Mouse (Mus musculus) stomach, embryonic 14.5 days (tissue): ENCODE measurements around the gene Tmem174. TPM values are rescaled to one million over a fixed set of nuclear protein-coding genes. Genes with fewer than 3 reads are reported as not detected.

Experiments used
- ATAC-seq: fragments of 200-750 bp; cut with Nextera tagmentation; 2 replicates; pipeline ENCODE4 v1.8.0; 2017; ENCODE audit warnings: low read depth, moderate TSS enrichment; ENCODE audit not compliant: insufficient number of reproducible peaks, insufficient read depth, low FRiP score
- H3K27ac ChIP-seq: fragments of 300-500 bp; sonication (generic); 2 replicates; pipeline ENCODE4 v1.5.1; 2014; ENCODE audit warnings: mild to moderate bottlenecking, low read length, moderate library complexity, mixed read lengths
- H3K27me3 ChIP-seq: fragments of 300-500 bp; sonication (generic); 2 replicates; pipeline ENCODE4 v1.6.1; 2014; ENCODE audit warnings: low read length, control low read depth, mixed read lengths; ENCODE audit not compliant: control insufficient read depth, insufficient read depth
- H3K36me3 ChIP-seq: fragments of 300-500 bp; sonication (generic); 2 replicates; pipeline ENCODE4 v1.6.1; 2014; ENCODE audit warnings: mild to moderate bottlenecking, control low read depth, low read length, moderate library complexity, mixed read lengths; ENCODE audit not compliant: control insufficient read depth, insufficient read depth
- H3K4me1 ChIP-seq: fragments of 300-500 bp; sonication (generic); 2 replicates; pipeline ENCODE4 v1.6.1; 2014; ENCODE audit warnings: low read length, control low read depth, mixed read lengths; ENCODE audit not compliant: control insufficient read depth, insufficient read depth
- H3K4me2 ChIP-seq: fragments of 300-500 bp; sonication (generic); replicated peaks from 2 replicates; pipeline ENCODE4 v1.6.1; 2014; ENCODE audit warnings: low read depth, low read length, control low read depth
- H3K4me3 ChIP-seq: fragments of 300-500 bp; sonication (generic); 2 replicates; pipeline ENCODE4 v1.5.1; 2014; ENCODE audit warnings: low read depth, low read length, control low read depth
- H3K9ac ChIP-seq: fragments of 300-500 bp; sonication (generic); replicated peaks from 2 replicates; pipeline ENCODE4 v1.6.1; 2014; ENCODE audit warnings: low read depth, mild to moderate bottlenecking, control low read depth, low read length, moderate library complexity, mixed read lengths
- H3K9me3 ChIP-seq: fragments of 300-500 bp; sonication (generic); 2 replicates; pipeline ENCODE4 v1.6.1; 2016; ENCODE audit warnings: low read depth, low read length, control low read depth; ENCODE audit not compliant: control insufficient read depth
- WGBS: fragments of 180-500 bp; shearing (Covaris S2); extraction: QIAGEN DNeasy Blood & Tissue Kit; methylation state at CpG from one replicate; pipeline ENCODE4 v1.1.7; 2014; 5-methylcytosine and 5-hydroxymethylcytosine counted together
- polyA plus RNA-seq: library from polyadenylated mRNA; unstranded; fragments of >200 nt; fragmentation: Nextera tagmentation; extraction: Ambion mirVana; gene quantifications from 2 replicates; pipeline ENCODE4 v1.2.1, GENCODE M21; 2014

Gene Tmem174
- polyA plus RNA-seq, 1 experiment from 2014 or later: not detected

DNA sequence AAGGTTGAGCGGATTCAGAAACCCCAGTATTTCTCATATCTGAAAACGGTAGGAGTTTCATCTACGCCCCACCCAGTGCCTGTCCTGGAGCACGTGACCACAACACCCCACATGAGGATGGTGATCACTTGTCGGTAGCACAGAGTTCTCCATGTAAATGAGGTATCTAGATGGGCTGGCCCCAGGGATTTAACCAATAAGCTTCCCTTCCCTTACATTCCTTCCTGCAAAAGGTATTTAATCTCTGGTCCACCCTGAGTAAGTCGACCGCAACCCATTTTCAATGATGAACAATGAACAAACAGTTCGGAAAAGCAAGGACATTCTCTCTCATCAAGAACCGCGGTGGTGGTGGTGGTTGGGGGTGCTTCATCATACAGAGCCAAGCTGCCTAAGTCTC, 12.7 kb downstream of the Tmem174 start:
- no peak overlapping the region for H3K27ac ChIP-seq
- H3K4me2 ChIP-seq: no peak overlapping the region
- no peaks in the 10 kb centered on the region for H3K9me3 ChIP-seq
- H3K36me3 ChIP-seq: no peaks in the 10 kb centered on the region
- no peaks in the 10 kb centered on the region for H3K4me1 ChIP-seq
- H3K9ac ChIP-seq: no peak overlapping the region
- H3K4me3 ChIP-seq: no peak overlapping the region
- no peaks in the 10 kb centered on the region for H3K27me3 ChIP-seq
- no peak for ATAC-seq
- WGBS: 83% methylated on average over 10 of the region's 10 CpGs

DNA sequence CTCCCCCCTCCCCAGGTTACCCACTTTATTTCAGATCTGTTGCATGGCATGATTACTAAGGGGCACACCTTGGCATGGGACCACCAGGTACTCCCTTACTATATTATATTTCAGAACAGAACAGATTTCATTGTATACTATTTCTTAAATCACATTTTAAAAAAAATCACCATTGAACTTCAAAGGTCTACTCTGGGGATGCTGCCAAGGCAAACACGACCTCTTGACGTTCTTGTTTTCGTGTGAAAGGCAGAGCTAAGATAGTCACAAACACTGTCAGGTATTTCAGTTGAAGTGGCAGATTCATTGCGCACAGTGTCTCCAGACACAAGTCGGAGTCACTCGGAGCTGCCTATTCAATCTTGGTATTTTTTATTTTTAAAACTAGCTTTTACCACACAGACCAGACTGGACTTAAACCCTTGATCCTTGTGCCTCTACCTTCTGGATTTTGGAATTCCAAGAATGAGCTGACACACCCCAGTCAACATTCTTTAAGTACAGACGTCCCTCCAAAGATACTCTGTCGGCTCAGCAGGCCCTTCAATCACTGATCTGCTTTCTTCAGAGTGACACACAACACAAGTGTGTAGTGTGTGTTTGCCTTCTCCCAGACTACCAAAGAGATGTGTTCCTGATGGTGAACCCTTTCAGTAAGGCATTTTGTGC, 14.2 kb downstream of the Tmem174 start:
- Histone ChIP-seq H3K36me3 (no peaks in the 10 kb centered on the region), H3K27me3 (no peaks in the 10 kb centered on the region), H3K4me1 (no peaks in the 10 kb centered on the region), H3K4me2 (no peak overlapping the region), H3K9me3 (no peaks in the 10 kb centered on the region), H3K27ac (no peak overlapping the region), H3K9ac (no peak overlapping the region), H3K4me3 (no peak overlapping the region)
- no peak for ATAC-seq
- 39% methylated on average over 8 of the region's 8 CpGs for WGBS

DNA sequence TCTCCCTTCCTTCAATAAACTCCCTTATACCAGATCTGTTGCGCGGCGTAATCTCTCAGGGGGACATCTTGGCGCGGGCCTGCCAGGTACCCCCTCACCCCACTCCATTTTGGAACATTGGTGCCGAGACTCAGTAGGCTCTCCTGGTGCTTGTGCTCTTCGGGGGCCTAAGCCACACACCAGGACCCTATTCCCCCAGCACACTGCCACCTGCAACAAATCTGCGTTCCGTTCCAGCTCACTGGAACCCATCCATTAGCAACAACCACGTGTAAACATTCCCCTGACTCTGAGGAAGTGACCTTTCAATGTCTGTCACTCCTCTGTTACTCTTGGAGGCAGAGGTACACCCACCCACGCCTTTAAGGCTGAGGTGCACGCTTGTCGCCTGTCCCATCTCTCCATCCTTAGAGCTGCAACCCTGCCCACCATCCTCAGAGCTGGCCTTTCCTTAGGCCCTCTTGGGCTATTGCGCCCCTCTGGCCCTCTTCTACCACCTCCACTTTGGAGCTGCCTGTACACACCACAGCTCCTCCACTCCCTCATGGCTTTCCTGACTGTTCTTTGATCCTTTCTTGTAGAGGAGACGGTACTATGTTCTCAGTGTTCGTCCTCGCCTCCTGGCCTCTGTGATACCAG, 19.7 kb downstream of the Tmem174 start:
- Histone ChIP-seq H3K4me2 (no peak overlapping the region), H3K4me1 (no peaks in the 10 kb centered on the region), H3K27me3 (no peaks in the 10 kb centered on the region), H3K4me3 (no peak overlapping the region), H3K36me3 (no peaks in the 10 kb centered on the region), H3K27ac (no peak overlapping the region), H3K9ac (no peak overlapping the region), H3K9me3 (peaks cover 6% of the 10 kb centered on the region; the same call in 1 of the 2 replicates)
- 62% methylated on average over 17 of the region's 17 CpGs for WGBS
- no peak for ATAC-seq

DNA sequence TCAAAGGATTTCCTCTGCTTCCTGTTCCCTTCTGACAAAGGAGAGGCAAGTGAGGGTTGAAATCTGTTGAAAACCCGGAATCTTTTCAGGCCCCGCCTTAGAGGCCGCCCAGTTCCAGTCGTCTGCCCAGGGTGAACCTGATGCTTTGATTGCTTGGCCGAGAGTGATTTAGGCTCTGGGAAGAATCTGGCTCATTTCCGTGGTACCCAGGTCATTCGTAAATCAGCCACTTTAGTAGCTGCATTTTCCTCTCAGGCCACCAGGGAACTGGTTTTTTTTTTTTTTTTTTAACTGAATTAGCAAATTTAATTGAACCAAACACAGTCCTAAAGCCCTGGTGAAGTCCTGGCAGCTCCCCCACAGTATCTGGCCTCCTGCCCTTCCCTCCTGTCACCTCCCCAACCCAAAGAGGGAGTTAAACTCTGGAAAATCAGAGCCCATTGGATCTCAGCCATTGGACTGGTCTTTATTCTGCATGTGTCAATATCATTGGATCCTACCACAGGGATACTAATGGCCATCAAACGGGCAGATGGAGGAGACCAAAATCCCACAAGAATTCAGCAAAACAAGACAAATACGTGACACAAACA, 29.2 kb downstream of the Tmem174 start:
- H3K4me1 ChIP-seq: no peaks in the 10 kb centered on the region

DNA sequence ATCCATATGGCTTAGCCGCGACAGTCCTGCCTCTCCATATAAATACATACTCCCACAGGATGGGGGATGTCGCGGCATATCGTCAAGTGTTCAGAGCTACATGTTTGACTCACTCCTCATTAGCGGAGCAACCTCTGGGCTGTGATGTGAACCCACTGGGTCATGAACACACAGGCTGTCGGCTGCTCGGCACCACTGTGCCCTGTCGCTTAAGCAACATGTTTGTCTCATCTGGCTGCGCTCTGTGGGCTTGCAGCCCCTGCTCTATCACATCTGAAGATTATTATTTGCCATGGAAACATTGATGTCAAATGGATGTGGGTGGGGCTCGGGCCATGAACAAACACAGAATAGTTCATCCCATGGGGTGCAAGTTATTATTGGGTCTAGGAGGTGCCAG, 33.4 kb downstream of the Tmem174 start:
- no peak for ATAC-seq
- Histone ChIP-seq H3K9me3 (no peaks in the 10 kb centered on the region), H3K36me3 (no peaks in the 10 kb centered on the region), H3K4me2 (no peak overlapping the region), H3K9ac (no peak overlapping the region), H3K27me3 (no peaks in the 10 kb centered on the region), H3K4me1 (no peaks in the 10 kb centered on the region), H3K27ac (no peak overlapping the region), H3K4me3 (no peak overlapping the region)
- 81% methylated on average over 11 of the region's 11 CpGs for WGBS

More for the DNA sequence above, 29.2 kb downstream of the Tmem174 start:
- WGBS: 51% methylated on average over 9 of the region's 9 CpGs
- Histone ChIP-seq H3K27ac (no peak overlapping the region), H3K27me3 (no peaks in the 10 kb centered on the region), H3K36me3 (no peaks in the 10 kb centered on the region), H3K9ac (no peak overlapping the region), H3K4me2 (no peak overlapping the region), H3K9me3 (peaks cover 2% of the 10 kb centered on the region; the same call in 1 of the 2 replicates), H3K4me3 (no peak overlapping the region)
- no peak for ATAC-seq

DNA sequence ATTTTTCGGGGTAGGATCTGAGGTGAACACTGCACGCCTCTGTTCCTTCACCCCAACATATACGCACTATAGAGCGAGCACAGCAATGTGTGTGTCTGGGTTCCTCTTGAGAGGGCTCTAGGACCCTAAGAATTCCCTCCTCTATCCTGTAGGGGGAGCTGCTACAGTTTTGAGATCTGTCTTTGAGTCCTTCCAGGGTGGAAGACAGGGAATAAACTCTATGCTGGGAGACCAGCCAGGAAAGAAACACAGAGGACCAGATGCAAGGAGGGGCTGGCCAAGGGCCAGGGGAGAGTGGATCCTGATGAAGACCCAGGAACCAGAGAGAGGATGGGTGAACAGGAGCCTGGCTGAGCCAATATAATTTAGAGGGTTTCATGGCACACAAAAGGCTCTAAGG, 40.5 kb downstream of the Tmem174 start:
- H3K4me1 ChIP-seq: peaks cover 9% of the 10 kb centered on the region; the same call in 1 of the 2 replicates
- WGBS: 90% methylated on average over 4 of the region's 4 CpGs
- H3K27ac ChIP-seq: no peak overlapping the region
- H3K4me2 ChIP-seq: no peak overlapping the region
- H3K36me3 ChIP-seq: no peaks in the 10 kb centered on the region
- 0 out of 2 replicates have a peak, but pooled peaks have one; percentile 14 for ATAC-seq
- H3K9me3 ChIP-seq: no peaks in the 10 kb centered on the region
- H3K27me3 ChIP-seq: no peaks in the 10 kb centered on the region
- no peak overlapping the region for H3K9ac ChIP-seq
- H3K4me3 ChIP-seq: no peak overlapping the region

DNA sequence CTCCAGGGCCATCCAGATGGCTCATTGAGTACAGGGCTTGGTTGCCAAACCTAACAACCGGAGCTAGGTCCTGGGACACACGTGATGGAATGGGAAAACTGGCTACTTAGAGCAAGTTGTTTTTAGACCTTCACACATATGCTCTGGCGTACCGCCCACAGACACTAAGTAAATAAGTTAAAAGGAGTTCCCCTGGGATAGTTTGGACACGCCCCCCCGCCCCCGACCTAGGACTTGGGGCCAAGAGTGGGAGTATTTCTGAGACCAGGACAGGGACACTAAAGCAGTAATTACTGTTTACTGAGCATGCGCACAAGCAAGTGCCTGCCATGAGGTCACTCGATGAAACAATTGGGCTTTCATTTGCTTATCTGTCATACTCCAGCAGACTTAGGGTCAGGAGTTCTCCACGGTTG, 42.5 kb downstream of the Tmem174 start:
- no peak overlapping the region for H3K4me2 ChIP-seq
- no peak overlapping the region for H3K4me3 ChIP-seq
- no peak overlapping the region for H3K9ac ChIP-seq
- peaks cover 14% of the 10 kb centered on the region; the same call in 1 of the 2 replicates for H3K4me1 ChIP-seq
- no peaks in the 10 kb centered on the region for H3K9me3 ChIP-seq
- H3K27ac ChIP-seq: peak overlapping the region; percentile 39; the same call in 1 of the 2 replicates
- no peaks in the 10 kb centered on the region for H3K27me3 ChIP-seq
- ATAC-seq: no peak
- 62% methylated on average over 10 of the region's 10 CpGs for WGBS
- no peaks in the 10 kb centered on the region for H3K36me3 ChIP-seq

DNA sequence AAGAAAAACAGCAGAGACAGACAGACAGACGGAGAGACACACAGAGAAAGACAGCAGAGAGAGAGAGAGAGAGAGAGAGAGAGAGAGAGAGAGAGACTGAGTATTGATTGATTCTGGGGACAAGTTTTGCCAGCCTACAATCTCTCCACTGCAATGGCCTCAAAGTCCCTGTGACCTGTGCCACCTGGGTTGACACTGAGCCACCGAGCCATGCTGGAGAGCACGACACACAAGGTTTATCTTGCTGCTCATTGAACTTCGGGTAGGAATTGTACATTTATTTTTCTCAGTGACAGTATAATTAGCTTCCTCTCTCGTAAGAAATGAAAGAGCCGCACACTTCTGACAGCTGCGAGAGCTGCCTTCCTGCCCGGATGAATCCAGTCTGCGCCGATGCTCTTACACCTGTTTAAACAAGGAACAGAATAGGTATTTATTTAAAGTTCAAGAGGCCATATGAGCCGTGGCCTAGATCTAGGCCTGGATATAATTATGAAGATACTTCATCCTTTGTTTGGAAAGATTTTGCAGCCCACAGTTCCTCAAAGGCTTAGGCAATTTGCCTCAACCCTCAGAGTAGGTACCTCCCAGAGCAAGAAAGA, 43.2 kb downstream of the Tmem174 start:
- WGBS: 26% methylated on average over 11 of the region's 11 CpGs
- Histone ChIP-seq H3K4me3 (no peak overlapping the region), H3K9me3 (no peaks in the 10 kb centered on the region), H3K4me2 (no peak overlapping the region), H3K27ac (peak overlapping the region; percentile 39; the same call in 1 of the 2 replicates), H3K36me3 (no peaks in the 10 kb centered on the region), H3K4me1 (peaks cover 14% of the 10 kb centered on the region; the same call in 1 of the 2 replicates), H3K27me3 (no peaks in the 10 kb centered on the region), H3K9ac (no peak overlapping the region)
- 0 out of 2 replicates have a peak, but pooled peaks have one; percentile 46 for ATAC-seq
